Mouse (Mus musculus) cerebellum, adult 2 months (tissue): ENCODE data around the gene Fam186b.

Experiments used
- CTCF ChIP-seq: fragments of 200-500 bp; IDR thresholded peaks from 2 replicates; pipeline ENCODE4 v1.5.1; 2011; ENCODE audit warnings: low read depth, mild to moderate bottlenecking, control low read depth, low read length, moderate library complexity, borderline replicate concordance; ENCODE audit not compliant: insufficient read depth
- POLR2A ChIP-seq: fragments of 200-500 bp; IDR thresholded peaks from 2 replicates; pipeline ENCODE4 v1.6.1; 2011; ENCODE audit warnings: low read length, control low read depth, borderline replicate concordance; ENCODE audit not compliant: insufficient read depth

DNA sequence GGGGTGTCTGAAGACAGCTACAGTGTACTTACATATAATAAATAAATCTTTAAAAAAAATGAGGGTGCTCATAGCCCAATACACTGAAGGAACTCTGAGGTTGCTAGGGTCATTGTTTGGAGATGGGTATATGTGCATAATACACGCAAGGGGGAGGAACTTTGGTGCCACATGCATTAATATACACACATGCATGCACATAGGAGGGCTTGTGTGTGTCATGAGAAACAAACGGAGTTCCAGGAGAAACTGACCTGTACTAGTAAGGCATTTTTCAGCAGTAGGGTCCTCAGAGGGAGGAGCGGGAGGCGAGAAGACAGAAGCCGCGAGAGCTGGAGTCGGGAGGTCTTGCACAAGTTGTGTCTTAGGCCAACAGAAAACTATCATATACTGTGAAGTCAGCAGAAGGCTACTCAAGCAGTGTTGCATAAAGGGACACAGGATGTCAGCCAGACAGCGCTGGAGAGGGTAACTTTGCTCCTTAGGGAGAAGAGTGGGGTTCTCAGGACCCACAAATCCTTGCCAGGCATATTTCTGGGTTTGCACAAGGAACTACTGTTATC lies 36.4 kb downstream of the Fam186b start:
- TF ChIP-seq CTCF (no peak), POLR2A (no peak)
